Mouse (Mus musculus): Measurements from ENCODE around the gene Atp6v0c. TPM values are rescaled to one million over a fixed set of nuclear protein-coding genes. Genes with fewer than 3 reads are reported as not detected.

The Atp6v0c gene
- polyA plus RNA-seq, 1 experiment: 432 TPM

GRCm38 (mm10) chr17:24204846-24205245, 35.3 kb upstream of the Atp6v0c start:
- Histone ChIP-seq H3ac (ENCODE audit: control insufficient read depth, insufficient read length) (peak overlapping the region; percentile 80), H3K27me3 (ENCODE audit: control insufficient read depth, insufficient read depth, insufficient read length) (no peaks in the 10 kb centered on the region), H3K4me3 (peak overlapping the region; percentile 46), H3K4me2 (ENCODE audit: low read depth) (peak overlapping the region; percentile 99), H3K79me2 (ENCODE audit: control insufficient read depth, insufficient read depth) (no peaks in the 10 kb centered on the region), H3K36me3 (ENCODE audit: control insufficient read depth, insufficient read depth) (no peaks in the 10 kb centered on the region)
- TF ChIP-seq MYOG (IDR thresholded peaks at IDR 0.05; ENCODE audit: control insufficient read depth in 1 of 3, insufficient read depth in 1 of 3, insufficient read length in 2 of 3, low read depth in 2 of 3) (peak in 2 of 3 experiments; percentile 40 to 82), CEBPB (IDR thresholded peaks at IDR 0.05; ENCODE audit: insufficient read depth, poor library complexity, severe bottlenecking) (no peak), MYOD1 (IDR thresholded peaks at IDR 0.05; ENCODE audit: control insufficient read depth in 1 of 3, insufficient read length in 2 of 3, low read depth in 2 of 3) (peak in 1 of 3 experiments; percentile 41), TCF12 (IDR thresholded peaks at IDR 0.05; ENCODE audit: insufficient read depth, poor library complexity, severe bottlenecking) (no peak), POLR2AphosphoS2 (IDR thresholded peaks at IDR 0.05; ENCODE audit: insufficient read length, low read depth) (no peak)

GRCm38 (mm10) chr17:24203611-24204534, 34.4 kb upstream of the Atp6v0c start:
- H3ac ChIP-seq (ENCODE audit: control insufficient read depth, insufficient read length): no peak overlapping the region
- no peaks in the 10 kb centered on the region for H3K27me3 ChIP-seq (ENCODE audit: control insufficient read depth, insufficient read depth, insufficient read length)
- H3K36me3 ChIP-seq (ENCODE audit: control insufficient read depth, insufficient read depth): no peaks in the 10 kb centered on the region
- peak overlapping the region; percentile 99 for H3K4me2 ChIP-seq (ENCODE audit: low read depth)
- H3K4me3 ChIP-seq: peak overlapping the region; percentile 46
- H3K79me2 ChIP-seq (ENCODE audit: control insufficient read depth, insufficient read depth): no peaks in the 10 kb centered on the region
- TF ChIP-seq MYOD1 (IDR thresholded peaks at IDR 0.05; ENCODE audit: control insufficient read depth in 1 of 3, insufficient read length in 2 of 3, low read depth in 2 of 3) (peak in 1 of 3 experiments; percentile 14), SRF (IDR thresholded peaks at IDR 0.05; ENCODE audit: control insufficient read depth, insufficient read length, low read depth) (no peak), MYOG (IDR thresholded peaks at IDR 0.05; ENCODE audit: control insufficient read depth in 1 of 3, insufficient read depth in 1 of 3, insufficient read length in 2 of 3, low read depth in 2 of 3) (no peak)

DNA sequence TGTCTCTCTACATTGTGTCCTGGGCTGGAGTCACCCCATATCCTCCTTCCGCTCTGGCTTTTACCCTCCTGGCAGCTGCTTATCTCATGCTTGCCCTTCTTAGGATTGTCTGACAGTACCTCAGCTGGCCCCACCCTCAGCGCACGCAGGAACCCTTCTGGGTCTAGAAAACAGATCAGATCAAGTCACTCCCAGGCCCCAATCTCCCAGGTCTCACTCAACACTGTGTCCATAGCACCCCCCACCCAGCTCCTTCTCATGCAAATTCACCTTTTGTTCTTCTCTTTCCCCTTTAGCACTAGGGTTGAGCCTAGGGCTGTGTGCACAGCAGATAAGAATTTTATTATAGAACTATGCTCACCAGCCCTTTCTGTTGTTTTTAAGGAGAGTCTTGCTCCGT, 33.6 kb upstream of the Atp6v0c start:
- TF ChIP-seq REST (IDR thresholded peaks at IDR 0.05; ENCODE audit: insufficient read depth, insufficient read length): no peak
- H3K27me3 ChIP-seq (ENCODE audit: control insufficient read depth, insufficient read depth, insufficient read length): no peaks in the 10 kb centered on the region
- H3K36me3 ChIP-seq (ENCODE audit: control insufficient read depth, insufficient read depth): no peaks in the 10 kb centered on the region
- H3K4me2 ChIP-seq (ENCODE audit: low read depth): peak overlapping the region; percentile 6
- no peak overlapping the region for H3ac ChIP-seq (ENCODE audit: control insufficient read depth, insufficient read length)
- no peak overlapping the region for H3K4me3 ChIP-seq
- H3K79me2 ChIP-seq (ENCODE audit: control insufficient read depth, insufficient read depth): no peaks in the 10 kb centered on the region

GRCm38 (mm10) chr17:24201092-24201491, 31.6 kb upstream of the Atp6v0c start:
- no peaks in the 10 kb centered on the region for H3K36me3 ChIP-seq (ENCODE audit: control insufficient read depth, insufficient read depth)
- H3K79me2 ChIP-seq (ENCODE audit: control insufficient read depth, insufficient read depth): no peaks in the 10 kb centered on the region
- TF ChIP-seq MAX (IDR thresholded peaks at IDR 0.05; ENCODE audit: low read depth): no peak
- no peak for TF ChIP-seq TCF3 (IDR thresholded peaks at IDR 0.05; ENCODE audit: insufficient read length, low read depth)
- TF ChIP-seq MYOD1 (IDR thresholded peaks at IDR 0.05; ENCODE audit: control insufficient read depth in 1 of 3, insufficient read length in 2 of 3, low read depth in 2 of 3): no peak
- no peaks in the 10 kb centered on the region for H3K27me3 ChIP-seq (ENCODE audit: control insufficient read depth, insufficient read depth, insufficient read length)
- H3K4me2 ChIP-seq (ENCODE audit: low read depth): no peak overlapping the region
- H3ac ChIP-seq (ENCODE audit: control insufficient read depth, insufficient read length): no peak overlapping the region
- no peak overlapping the region for H3K4me3 ChIP-seq

- Histone ChIP-seq H3K27me3 (ENCODE audit: control insufficient read depth, insufficient read depth, insufficient read length) (no peaks in the 10 kb centered on the region), H3ac (ENCODE audit: control insufficient read depth, insufficient read length) (no peak overlapping the region), H3K4me3 (no peak overlapping the region), H3K4me2 (ENCODE audit: low read depth) (no peak overlapping the region), H3K36me3 (ENCODE audit: control insufficient read depth, insufficient read depth) (no peaks in the 10 kb centered on the region), H3K79me2 (ENCODE audit: control insufficient read depth, insufficient read depth) (no peaks in the 10 kb centered on the region)
- TF ChIP-seq USF1 (IDR thresholded peaks at IDR 0.05; ENCODE audit: low read depth) (no peak), CEBPB (IDR thresholded peaks at IDR 0.05; ENCODE audit: insufficient read depth, poor library complexity, severe bottlenecking) (no peak), REST (IDR thresholded peaks at IDR 0.05; ENCODE audit: insufficient read depth, insufficient read length) (no peak), SRF (IDR thresholded peaks at IDR 0.05; ENCODE audit: control insufficient read depth, insufficient read length, low read depth) (no peak), POLR2AphosphoS2 (IDR thresholded peaks at IDR 0.05; ENCODE audit: insufficient read length, low read depth) (no peak), TCF12 (IDR thresholded peaks at IDR 0.05; ENCODE audit: insufficient read depth, poor library complexity, severe bottlenecking) (no peak), POLR2A (IDR thresholded peaks at IDR 0.05; ENCODE audit: insufficient read length, low read depth) (no peak), MYOD1 (IDR thresholded peaks at IDR 0.05; ENCODE audit: control insufficient read depth in 1 of 3, insufficient read length in 2 of 3, low read depth in 2 of 3) (no peak), MYOG (IDR thresholded peaks at IDR 0.05; ENCODE audit: control insufficient read depth in 1 of 3, insufficient read depth in 1 of 3, insufficient read length in 2 of 3, low read depth in 2 of 3) (no peak), TCF3 (IDR thresholded peaks at IDR 0.05; ENCODE audit: insufficient read length, low read depth) (no peak), E2F4 (IDR thresholded peaks at IDR 0.05; ENCODE audit: insufficient read depth) (no peak), MAX (IDR thresholded peaks at IDR 0.05; ENCODE audit: low read depth) (no peak)
These were observed 30.2 kb upstream of the Atp6v0c start for GRCm38 (mm10) chr17:24199741-24200140.

Data from myocyte (in vitro differentiated cells).